Mouse (Mus musculus) lung, embryonic 15.5 days (tissue): ENCODE results near the gene Gm6034. TPM values are rescaled to one million over a fixed set of nuclear protein-coding genes. Genes with fewer than 3 reads are reported as not detected.
"Not testable (repeated sequence)": the region's sequence is repeated elsewhere in the genome, so short reads cannot be mapped to it uniquely, and the experiment has no call there.

Experiments used
- ATAC-seq: fragments of 200-750 bp; cut with Nextera tagmentation; 2 replicates; pipeline ENCODE4 v1.8.0; 2017; ENCODE audit warnings: moderate number of reproducible peaks, borderline replicate concordance; ENCODE audit not compliant: low FRiP score, low TSS enrichment; ENCODE audit errors: extremely low read depth
- H3K27ac ChIP-seq: fragments of 300-500 bp; sonication (generic); 2 replicates; pipeline ENCODE4 v1.5.1; 2015; ENCODE audit warnings: moderate library complexity, mild to moderate bottlenecking, inconsistent platforms
- H3K27me3 ChIP-seq: fragments of 300-500 bp; sonication (generic); 2 replicates; pipeline ENCODE4 v1.6.1; 2015; ENCODE audit warnings: inconsistent platforms
- H3K36me3 ChIP-seq: fragments of 300-500 bp; sonication (generic); 2 replicates; pipeline ENCODE4 v1.6.1; 2015; ENCODE audit warnings: inconsistent platforms
- H3K4me1 ChIP-seq: fragments of 300-500 bp; sonication (generic); 2 replicates; pipeline ENCODE4 v1.6.1; 2015; ENCODE audit warnings: inconsistent platforms
- H3K4me2 ChIP-seq: fragments of 300-500 bp; sonication (generic); 2 replicates; pipeline ENCODE4 v1.6.1; 2015; ENCODE audit warnings: inconsistent platforms, mild to moderate bottlenecking, moderate library complexity
- H3K4me3 ChIP-seq: fragments of 300-500 bp; sonication (generic); 2 replicates; pipeline ENCODE4 v1.5.1; 2015; ENCODE audit warnings: mild to moderate bottlenecking, inconsistent platforms
- H3K9ac ChIP-seq: fragments of 300-500 bp; sonication (generic); 2 replicates; pipeline ENCODE4 v1.6.1; 2015; ENCODE audit warnings: inconsistent platforms
- H3K9me3 ChIP-seq: fragments of 300-500 bp; sonication (generic); 2 replicates; pipeline ENCODE4 v1.6.1; 2016; ENCODE audit warnings: inconsistent platforms
- WGBS: fragments of 180-500 bp; shearing (Covaris S2); methylation state at CpG from one replicate; pipeline ENCODE4 v1.1.7; 2015; 5-methylcytosine and 5-hydroxymethylcytosine counted together
- polyA plus RNA-seq: library from polyadenylated mRNA; unstranded; fragments of >200 nt; fragmentation: Nextera tagmentation; extraction: Ambion mirVana; gene quantifications from 2 replicates; pipeline ENCODE4 v1.2.1, GENCODE M21; 2015

Gene Gm6034
- polyA plus RNA-seq, 1 experiment from 2014 or later = not detected

GRCm38 (mm10) chr17:36025197-36025596, 17.6 kb upstream of the Gm6034 start:
- no peak overlapping the region for H3K4me3 ChIP-seq
- H3K27ac ChIP-seq = no peak overlapping the region
- peaks cover 13% of the 10 kb centered on the region for H3K4me1 ChIP-seq
- H3K9ac ChIP-seq = no peak overlapping the region
- 48% methylated on average over 5 of the region's 5 CpGs for WGBS
- no peak overlapping the region for H3K4me2 ChIP-seq
- H3K36me3 ChIP-seq = no peaks in the 10 kb centered on the region
- H3K9me3 ChIP-seq = no peaks in the 10 kb centered on the region; the same call in 1 of the 2 replicates
- no peak for ATAC-seq
- no peaks in the 10 kb centered on the region for H3K27me3 ChIP-seq

- Histone ChIP-seq H3K4me3 (no peak overlapping the region), H3K4me2 (no peak overlapping the region), H3K9ac (no peak overlapping the region), H3K36me3 (no peaks in the 10 kb centered on the region), H3K27me3 (no peaks in the 10 kb centered on the region), H3K4me1 (peaks cover 13% of the 10 kb centered on the region), H3K27ac (no peak overlapping the region), H3K9me3 (no peaks in the 10 kb centered on the region; the same call in 1 of the 2 replicates)
- ATAC-seq = no peak
- WGBS = 56% methylated on average over 4 of the region's 4 CpGs
These were observed 16.9 kb upstream of the Gm6034 start for GRCm38 (mm10) chr17:36025901-36026300.

- H3K27ac ChIP-seq = no peak overlapping the region
- no peak overlapping the region for H3K9ac ChIP-seq
- H3K4me1 ChIP-seq = peaks cover 21% of the 10 kb centered on the region
- no peaks in the 10 kb centered on the region for H3K9me3 ChIP-seq
- ATAC-seq = no peak
- no peaks in the 10 kb centered on the region for H3K36me3 ChIP-seq
- no peaks in the 10 kb centered on the region for H3K27me3 ChIP-seq
- no peak overlapping the region for H3K4me2 ChIP-seq
- 71% methylated on average over 4 of the region's 4 CpGs for WGBS
- no peak overlapping the region for H3K4me3 ChIP-seq
These were observed 15.1 kb upstream of the Gm6034 start for GRCm38 (mm10) chr17:36027663-36028062.

GRCm38 (mm10) chr17:36028879-36029619, 13.7 kb upstream of the Gm6034 start:
- WGBS = 88% methylated on average over 7 of the region's 7 CpGs
- Histone ChIP-seq H3K4me2 (no peak overlapping the region), H3K9ac (no peak overlapping the region), H3K27ac (no peak overlapping the region), H3K27me3 (no peaks in the 10 kb centered on the region), H3K9me3 (no peaks in the 10 kb centered on the region), H3K4me1 (peaks cover 9% of the 10 kb centered on the region; the same call in 1 of the 2 replicates), H3K36me3 (no peaks in the 10 kb centered on the region), H3K4me3 (no peak overlapping the region)
- no peak for ATAC-seq

- not testable (repeated sequence) for H3K27ac ChIP-seq, H3K9me3 ChIP-seq, H3K4me1 ChIP-seq, ATAC-seq, H3K4me2 ChIP-seq, H3K36me3 ChIP-seq, H3K4me3 ChIP-seq, H3K9ac ChIP-seq, H3K27me3 ChIP-seq
- 77% methylated on average over 4 of the region's 4 CpGs for WGBS
These were observed 12.6 kb upstream of the Gm6034 start for GRCm38 (mm10) chr17:36030046-36030702.

- H3K27me3 ChIP-seq, H3K9ac ChIP-seq, H3K27ac ChIP-seq, ATAC-seq, H3K4me1 ChIP-seq, H3K36me3 ChIP-seq, H3K9me3 ChIP-seq: not testable (repeated sequence)
- H3K4me3 ChIP-seq = peak overlapping the region; percentile 54
- peak overlapping the region; percentile 94 for H3K4me2 ChIP-seq
- 56% methylated on average over 8 of the region's 8 CpGs for WGBS
These were observed 11.8 kb upstream of the Gm6034 start for GRCm38 (mm10) chr17:36030703-36031582.

GRCm38 (mm10) chr17:36031583-36032331, 11.0 kb upstream of the Gm6034 start:
- not testable (repeated sequence) for H3K27me3 ChIP-seq, H3K4me1 ChIP-seq, H3K27ac ChIP-seq, H3K36me3 ChIP-seq, H3K9me3 ChIP-seq
- H3K4me2 ChIP-seq = peak overlapping the region; percentile 94
- H3K9ac ChIP-seq = peak overlapping the region; percentile 34
- WGBS = 2% methylated on average over 40 of the region's 40 CpGs
- peak; percentile 47 for ATAC-seq
- peak overlapping the region; percentile 54 for H3K4me3 ChIP-seq

- under 1% methylated on average over 25 of the region's 25 CpGs for WGBS
- not testable (repeated sequence) for H3K4me1 ChIP-seq, H3K27me3 ChIP-seq, H3K27ac ChIP-seq, H3K36me3 ChIP-seq, H3K9me3 ChIP-seq
- peak; percentile 29; the same call in 1 of the 2 replicates for ATAC-seq
- H3K4me3 ChIP-seq = peak within 1 kb of the TSS; percentile 54
- H3K4me2 ChIP-seq = peak within 1 kb of the TSS; percentile 94
- peak within 1 kb of the TSS; percentile 34 for H3K9ac ChIP-seq
These were observed 10.3 kb upstream of the Gm6034 start, which contains the start of gene H2-T23 for GRCm38 (mm10) chr17:36032351-36032875. Gene H2-T23, minus strand, starts transcription at chr17:36032855.

GRCm38 (mm10) chr17:36034524-36034923, 8.2 kb upstream of the Gm6034 start:
- ATAC-seq = not testable (repeated sequence)
- WGBS = 39% methylated on average over 3 of the region's 3 CpGs

GRCm38 (mm10) chr17:36035010-36035638, 7.6 kb upstream of the Gm6034 start:
- H3K27ac ChIP-seq, ATAC-seq, H3K4me1 ChIP-seq, H3K9ac ChIP-seq, H3K4me2 ChIP-seq, H3K9me3 ChIP-seq, H3K36me3 ChIP-seq, H3K27me3 ChIP-seq, H3K4me3 ChIP-seq: not testable (repeated sequence)
- whole genome bisulfite sequencing = 11% methylated on average over 3 of the region's 3 CpGs

More at GRCm38 (mm10) chr17:36034524-36034923, 8.2 kb upstream of the Gm6034 start:
- not testable (repeated sequence) for H3K9me3 ChIP-seq, H3K4me3 ChIP-seq, H3K4me2 ChIP-seq, H3K9ac ChIP-seq, H3K27ac ChIP-seq, H3K36me3 ChIP-seq, H3K27me3 ChIP-seq, H3K4me1 ChIP-seq

GRCm38 (mm10) chr17:36036126-36036525, 6.6 kb upstream of the Gm6034 start:
- H3K9ac ChIP-seq, H3K4me1 ChIP-seq, H3K4me2 ChIP-seq, ATAC-seq, H3K27me3 ChIP-seq, H3K36me3 ChIP-seq, H3K27ac ChIP-seq, H3K4me3 ChIP-seq, H3K9me3 ChIP-seq: not testable (repeated sequence)
- 81% methylated on average over 13 of the region's 13 CpGs for WGBS
